ENCODE assay signal across 7 mouse cellular contexts in the genomic region with DNA sequence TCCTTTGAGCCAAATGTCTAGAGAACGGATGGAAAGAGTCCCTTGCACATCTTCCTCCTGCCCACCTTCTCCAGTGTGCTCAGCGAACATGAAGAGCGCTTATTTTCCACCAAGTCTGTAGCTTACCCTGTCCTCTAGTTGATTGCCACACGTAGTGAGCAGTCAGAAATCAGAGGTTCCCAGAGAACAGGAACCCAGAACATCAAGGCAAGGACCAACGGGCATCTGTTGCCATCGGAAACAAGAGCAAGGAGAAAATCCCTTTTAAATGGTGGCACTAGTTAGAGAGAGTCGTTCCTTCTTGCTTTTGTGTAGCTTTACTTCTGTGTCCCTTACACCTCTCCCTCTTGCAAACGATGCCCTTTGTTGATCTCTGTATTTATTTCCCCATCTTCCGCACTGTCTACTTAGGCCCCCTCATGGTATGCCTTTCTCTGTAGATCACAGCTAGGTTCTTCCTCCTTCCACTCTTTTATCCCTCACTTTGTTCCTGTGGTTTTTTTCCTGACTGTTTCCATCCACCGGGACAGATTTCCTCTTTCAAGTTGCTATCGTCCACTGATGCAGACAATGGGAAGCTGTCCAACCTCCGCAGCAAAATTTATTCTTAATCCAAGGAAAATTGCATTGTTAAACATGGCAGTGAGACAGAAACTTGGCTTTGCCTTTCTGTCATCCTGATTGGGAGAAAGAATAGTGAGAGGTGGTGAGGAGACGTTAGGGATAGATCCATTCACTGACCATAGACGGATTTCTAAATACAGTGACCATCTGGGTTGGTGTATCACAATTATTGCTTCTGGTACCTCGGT. TPM values are rescaled to one million over a fixed set of nuclear protein-coding genes. Genes with fewer than 3 reads are reported as not detected.
DNase-seq lines count a peak whose midpoint lies in the region; ATAC-seq and TF ChIP-seq lines count a peak whose summit lies in the region.

No protein-coding gene starts in this region.

- WGBS in lung, postnatal 0 days = 43% methylated on average over 15 of the region's 15 CpGs
- 40% methylated on average over 15 of the region's 15 CpGs for whole genome bisulfite sequencing in forebrain, embryonic 16.5 days
- 37% methylated on average over 15 of the region's 15 CpGs for WGBS in liver, embryonic 13.5 days (ENCODE audit: insufficient replicate concordance)

- ATAC-seq in lung, postnatal 0 days = no peak
- ATAC-seq in forebrain, embryonic 16.5 days = no peak
- ATAC-seq in liver, embryonic 13.5 days (ENCODE audit: low read depth) = no peak

- peak; percentile 30 for DNase-seq in lung, postnatal 0 days (ENCODE audit: low spot score)
- DNase-seq in lung, postnatal 4 days = no peak
- DNase-seq in liver, embryonic 13.5 days = no peak
- DNase-seq in right cerebral cortex, postnatal 4 days = no peak
- DNase-seq in gastrocnemius, postnatal 14 days = no peak
- no peak for DNase-seq in urinary bladder, postnatal 25 days (ENCODE audit: low spot score)

- TF ChIP-seq CTCF in lung, postnatal 0 days (IDR thresholded peaks at IDR 0.05) = no peak

- no peak overlapping the region for H3K27ac ChIP-seq in lung, postnatal 0 days (ENCODE audit: low read length)
- peak overlapping the region; percentile 93 for H3K27ac ChIP-seq in forebrain, embryonic 16.5 days (ENCODE audit: low read length)
- H3K27ac ChIP-seq in liver, embryonic 13.5 days = no peak overlapping the region

- H3K4me3 ChIP-seq in lung, postnatal 0 days (ENCODE audit: low read depth, low read length) = peak overlapping the region; percentile 20; the same call in 1 of the 2 replicates
- H3K4me3 ChIP-seq in forebrain, embryonic 16.5 days (replicated peaks; ENCODE audit: low read length) = peak overlapping the region; percentile 93
- peak overlapping the region; percentile 77 for H3K4me3 ChIP-seq in liver, embryonic 13.5 days (replicated peaks)

- H3K36me3 ChIP-seq in lung, postnatal 0 days (ENCODE audit: insufficient read depth, low read length) = no peaks in the 10 kb centered on the region; the same call in 1 of the 2 replicates
- H3K36me3 ChIP-seq in forebrain, embryonic 16.5 days (ENCODE audit: control insufficient read depth, insufficient read depth) = peaks cover 8% of the 10 kb centered on the region
- H3K36me3 ChIP-seq in liver, embryonic 13.5 days = peaks cover 20% of the 10 kb centered on the region

- intact Hi-C loops in gastrocnemius, postnatal 14 days (cut with DNase I; ENCODE audit: low total_unique reads) = no loop called here

- H3K4me1 ChIP-seq in lung, postnatal 0 days (ENCODE audit: insufficient read depth, low read depth, low read length) = peaks cover 22% of the 10 kb centered on the region
- peaks cover 39% of the 10 kb centered on the region for H3K4me1 ChIP-seq in forebrain, embryonic 16.5 days (replicated peaks; ENCODE audit: control insufficient read depth, insufficient read depth, low read length)
- peaks cover 71% of the 10 kb centered on the region for H3K4me1 ChIP-seq in liver, embryonic 13.5 days (replicated peaks)

- no peak for TF ChIP-seq EP300 in lung, postnatal 0 days (IDR thresholded peaks at IDR 0.05)

- no peak overlapping the region for H3K9ac ChIP-seq in lung, postnatal 0 days (replicated peaks; ENCODE audit: low read depth)
- no peak overlapping the region for H3K9ac ChIP-seq in forebrain, embryonic 16.5 days (replicated peaks; ENCODE audit: low read depth, low read length)
- no peak overlapping the region for H3K9ac ChIP-seq in liver, embryonic 13.5 days

- no peaks in the 10 kb centered on the region for H3K27me3 ChIP-seq in lung, postnatal 0 days (replicated peaks; ENCODE audit: insufficient read depth, low read length)
- no peaks in the 10 kb centered on the region for H3K27me3 ChIP-seq in forebrain, embryonic 16.5 days (replicated peaks; ENCODE audit: control insufficient read depth, insufficient read depth, low read length)
- peaks cover 55% of the 10 kb centered on the region for H3K27me3 ChIP-seq in liver, embryonic 13.5 days

- H3K4me2 ChIP-seq in lung, postnatal 0 days (replicated peaks; ENCODE audit: low read depth, low read length) = peak overlapping the region; percentile 91
- H3K4me2 ChIP-seq in forebrain, embryonic 16.5 days (ENCODE audit: low read length) = peak overlapping the region; percentile 80
- H3K4me2 ChIP-seq in liver, embryonic 13.5 days = peak overlapping the region; percentile 85

- H3K9me3 ChIP-seq in lung, postnatal 0 days (ENCODE audit: low read length) = no peaks in the 10 kb centered on the region
- no peaks in the 10 kb centered on the region for H3K9me3 ChIP-seq in forebrain, embryonic 16.5 days (ENCODE audit: control insufficient read depth, low read length)
- H3K9me3 ChIP-seq in liver, embryonic 13.5 days (replicated peaks) = no peaks in the 10 kb centered on the region

RNA-seq across cellular contexts. Expression of gene Psmb3, which starts 1.4 kb away (rescaled TPM):
- polyA plus RNA-seq in lung, postnatal 0 days (2015; fragmentation: Nextera tagmentation; extraction: Ambion mirVana) = 350 and 419 TPM in 2 replicates
- 403 and 431 TPM in 2 replicates for polyA plus RNA-seq in forebrain, embryonic 16.5 days (2015; fragmentation: Nextera tagmentation; extraction: Ambion mirVana)
- 335 and 374 TPM in 2 replicates for polyA plus RNA-seq in liver, embryonic 13.5 days (2015; fragmentation: Nextera tagmentation; extraction: Ambion mirVana)
- 100 to 1,000 TPM; 146 to 154 TPM for total RNA-seq in gastrocnemius, postnatal 14 days (2021)

RNA-seq across cellular contexts. Expression of gene Pcgf2, which starts 1.5 kb away (rescaled TPM):
- 10.5 TPM in 2 replicates for polyA plus RNA-seq in lung, postnatal 0 days (2015; fragmentation: Nextera tagmentation; extraction: Ambion mirVana)
- 14.8 and 19.8 TPM in 2 replicates for polyA plus RNA-seq in forebrain, embryonic 16.5 days (2015; fragmentation: Nextera tagmentation; extraction: Ambion mirVana)
- polyA plus RNA-seq in liver, embryonic 13.5 days (2015; fragmentation: Nextera tagmentation; extraction: Ambion mirVana) = 2.3 and 3.6 TPM in 2 replicates
- 1 to 10 TPM; 6.5 to 7.7 TPM for total RNA-seq in gastrocnemius, postnatal 14 days (2021)

RNA-seq across cellular contexts. Expression of gene Cisd3, which starts 16.2 kb away (rescaled TPM):
- polyA plus RNA-seq in lung, postnatal 0 days (2015; fragmentation: Nextera tagmentation; extraction: Ambion mirVana) = 59.1 and 63.8 TPM in 2 replicates
- 14.6 and 15.4 TPM in 2 replicates for polyA plus RNA-seq in forebrain, embryonic 16.5 days (2015; fragmentation: Nextera tagmentation; extraction: Ambion mirVana)
- 11.7 and 13.3 TPM in 2 replicates for polyA plus RNA-seq in liver, embryonic 13.5 days (2015; fragmentation: Nextera tagmentation; extraction: Ambion mirVana)
- total RNA-seq in gastrocnemius, postnatal 14 days (2021) = 100 to 1,000 TPM; 105 to 116 TPM

RNA-seq across cellular contexts. Expression of gene Mllt6, which starts 38.6 kb away (rescaled TPM):
- polyA plus RNA-seq in lung, postnatal 0 days (2015; fragmentation: Nextera tagmentation; extraction: Ambion mirVana) = 3.0 and 3.5 TPM in 2 replicates
- polyA plus RNA-seq in forebrain, embryonic 16.5 days (2015; fragmentation: Nextera tagmentation; extraction: Ambion mirVana) = 4.2 and 5.1 TPM in 2 replicates
- polyA plus RNA-seq in liver, embryonic 13.5 days (2015; fragmentation: Nextera tagmentation; extraction: Ambion mirVana) = 0.17 and 0.23 TPM in 2 replicates
- 10 to 100 TPM; 26.2 to 27.4 TPM for total RNA-seq in gastrocnemius, postnatal 14 days (2021)

RNA-seq across cellular contexts. Expression of gene Pip4k2b, which starts 42.7 kb away (rescaled TPM):
- polyA plus RNA-seq in lung, postnatal 0 days (2015; fragmentation: Nextera tagmentation; extraction: Ambion mirVana) = 0.86 and 1.3 TPM in 2 replicates
- polyA plus RNA-seq in forebrain, embryonic 16.5 days (2015; fragmentation: Nextera tagmentation; extraction: Ambion mirVana) = 4.1 and 4.7 TPM in 2 replicates
- 0.88 TPM in 2 replicates for polyA plus RNA-seq in liver, embryonic 13.5 days (2015; fragmentation: Nextera tagmentation; extraction: Ambion mirVana)
- total RNA-seq in gastrocnemius, postnatal 14 days (2021) = 10 to 100 TPM; 33.3 to 38.5 TPM

Comparison
In these comparisons a context has a peak if more than half of its experiments do, and no peak if none do; other contexts are left out.
1. H3K4me3 ChIP-seq: peak in every context shown above with its lines; median percentile 93 in forebrain, embryonic 16.5 days; 77 in liver, embryonic 13.5 days; 20 in lung, postnatal 0 days.